Mouse (Mus musculus) myocyte (in vitro differentiated cells): Measurements from ENCODE around the gene Tmem234. TPM values are rescaled to one million over a fixed set of nuclear protein-coding genes. Genes with fewer than 3 reads are reported as not detected.

Experiments
- H3K27me3 ChIP-seq: one replicate; pipeline ENCODE4 v1.6.1; 2011; ENCODE audit not compliant: control insufficient read depth, insufficient read depth, insufficient read length
- H3K36me3 ChIP-seq: one replicate; pipeline ENCODE4 v1.6.1; 2011; ENCODE audit not compliant: control insufficient read depth, insufficient read depth
- H3K4me2 ChIP-seq: one replicate; pipeline ENCODE4 v1.6.1; 2011; ENCODE audit warnings: low read depth, control low read depth
- H3K4me3 ChIP-seq: one replicate; pipeline ENCODE4 v1.5.1; 2011; ENCODE audit warnings: mild to moderate bottlenecking, control low read depth, moderate library complexity
- H3K79me2 ChIP-seq: one replicate; pipeline ENCODE4 v1.6.1; 2011; ENCODE audit not compliant: control insufficient read depth, insufficient read depth
- H3ac ChIP-seq: one replicate; pipeline ENCODE4 v1.6.1; 2011; ENCODE audit not compliant: control insufficient read depth, insufficient read length
- CEBPB ChIP-seq: IDR thresholded peaks from 2 replicates; pipeline ENCODE4 v1.6.1; 2011; ENCODE audit warnings: mild to moderate bottlenecking, moderate library complexity; ENCODE audit not compliant: poor library complexity, insufficient read depth, severe bottlenecking
- E2F4 ChIP-seq: IDR thresholded peaks from one replicate; pipeline ENCODE4 v1.6.1; 2011; ENCODE audit warnings: mild to moderate bottlenecking, control low read depth, moderate library complexity; ENCODE audit not compliant: insufficient read depth
- MAX ChIP-seq: IDR thresholded peaks from one replicate; pipeline ENCODE4 v1.6.1; 2011; ENCODE audit warnings: low read depth, mild to moderate bottlenecking, control low read depth
- MYOD1 ChIP-seq, 3 experiments: IDR thresholded peaks; one replicate each; pipeline ENCODE4 v1.6.1; 2011; ENCODE audit warnings: control low read depth in 2 of 3, low read depth in 2 of 3, mild to moderate bottlenecking in 2 of 3, moderate library complexity in 1 of 3; ENCODE audit not compliant: insufficient read length in 2 of 3, control insufficient read depth in 1 of 3
- MYOG ChIP-seq, 3 experiments: IDR thresholded peaks; one replicate each; pipeline ENCODE4 v1.6.1; 2011; ENCODE audit warnings: control low read depth in 2 of 3, low read depth in 2 of 3, mild to moderate bottlenecking in 2 of 3; ENCODE audit not compliant: insufficient read length in 2 of 3, control insufficient read depth in 1 of 3, insufficient read depth in 1 of 3
- POLR2A ChIP-seq: IDR thresholded peaks from one replicate; pipeline ENCODE4 v1.6.1; 2011; ENCODE audit warnings: low read depth, mild to moderate bottlenecking, control low read depth, moderate library complexity; ENCODE audit not compliant: insufficient read length
- POLR2AphosphoS2 ChIP-seq: IDR thresholded peaks from one replicate; pipeline ENCODE4 v1.6.1; 2011; ENCODE audit warnings: low read depth, control low read depth; ENCODE audit not compliant: insufficient read length
- REST ChIP-seq: IDR thresholded peaks from one replicate; pipeline ENCODE4 v1.6.1; 2011; ENCODE audit warnings: mild to moderate bottlenecking, control low read depth, moderate library complexity; ENCODE audit not compliant: insufficient read depth, insufficient read length
- SRF ChIP-seq: IDR thresholded peaks from one replicate; pipeline ENCODE4 v1.6.1; 2011; ENCODE audit warnings: low read depth; ENCODE audit not compliant: control insufficient read depth, insufficient read length
- TCF12 ChIP-seq: IDR thresholded peaks from one replicate; pipeline ENCODE4 v1.6.1; 2011; ENCODE audit warnings: mild to moderate bottlenecking, control low read depth; ENCODE audit not compliant: poor library complexity, insufficient read depth, severe bottlenecking
- TCF3 ChIP-seq: IDR thresholded peaks from one replicate; pipeline ENCODE4 v1.6.1; 2011; ENCODE audit warnings: low read depth, control low read depth; ENCODE audit not compliant: insufficient read length
- USF1 ChIP-seq: IDR thresholded peaks from one replicate; pipeline ENCODE4 v1.6.1; 2011; ENCODE audit warnings: low read depth, mild to moderate bottlenecking, control low read depth, moderate library complexity
- polyA plus RNA-seq: library from polyadenylated mRNA; unstranded; fragments of >200 nt; fragmentation: generic; extraction: Trizol; gene quantifications from one replicate; pipeline ENCODE4 v1.2.1, GENCODE M21; 2012; ENCODE audit warnings: missing spikeins

Tmem234 gene
- polyA plus RNA-seq, 1 experiment, result 220 TPM

DNA sequence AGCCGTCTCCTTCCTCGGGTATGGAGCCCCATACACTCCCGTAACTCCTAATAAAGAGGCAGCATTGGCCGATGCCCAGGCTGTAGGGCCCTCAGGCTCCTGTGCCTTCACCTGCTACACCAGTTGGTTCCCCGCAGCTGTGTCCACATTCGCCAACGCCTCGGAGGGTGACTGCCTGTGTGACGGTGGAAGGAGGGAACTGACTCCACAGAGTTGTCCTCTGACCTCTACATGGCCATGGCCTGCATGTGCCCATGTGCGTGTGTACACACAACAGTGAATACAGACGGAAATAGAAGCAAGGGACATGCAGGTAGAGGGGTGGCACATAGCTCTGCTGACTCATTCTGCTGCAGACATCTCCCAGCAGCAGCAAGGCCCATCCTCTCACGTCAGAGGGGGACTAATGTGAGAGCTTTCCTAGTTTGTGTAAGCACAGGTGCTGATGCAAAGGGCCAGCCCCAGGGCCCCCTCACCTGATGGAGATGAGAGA is 8.7 kb downstream of the Tmem234 start:
- no peak overlapping the region for H3K4me3 ChIP-seq
- no peak overlapping the region for H3ac ChIP-seq
- no peak overlapping the region for H3K4me2 ChIP-seq
- H3K27me3 ChIP-seq, result no peaks in the 10 kb centered on the region
- TF ChIP-seq POLR2AphosphoS2 (peak; percentile 18), POLR2A (no peak)
- peaks cover 7% of the 10 kb centered on the region for H3K36me3 ChIP-seq
- H3K79me2 ChIP-seq, result no peaks in the 10 kb centered on the region

DNA sequence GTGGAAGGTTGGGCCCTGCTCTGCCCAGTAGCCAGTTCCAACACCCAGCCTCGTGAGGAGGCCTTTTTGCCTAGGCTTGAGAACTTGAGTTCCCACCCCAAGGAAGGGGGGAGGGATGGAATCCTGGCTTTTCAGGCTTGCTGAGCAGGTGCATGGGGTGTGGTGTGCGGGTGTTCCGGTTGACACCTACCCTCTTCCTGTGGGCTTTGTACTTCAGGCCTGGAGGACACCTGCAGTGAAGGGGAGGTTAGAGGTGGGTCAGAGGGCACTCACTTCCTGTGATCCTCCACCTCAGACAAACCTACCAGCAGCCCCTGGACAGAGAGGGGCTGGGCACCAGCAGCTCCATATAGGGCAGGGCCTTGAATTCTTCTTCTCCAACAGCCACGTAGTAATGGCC is 9.6 kb downstream of the Tmem234 start:
- Histone ChIP-seq H3K4me2 (no peak overlapping the region), H3K36me3 (peaks cover 5% of the 10 kb centered on the region), H3K27me3 (no peaks in the 10 kb centered on the region), H3K4me3 (no peak overlapping the region), H3K79me2 (no peaks in the 10 kb centered on the region), H3ac (no peak overlapping the region)
- no peak for TF ChIP-seq USF1
- TF ChIP-seq MYOD1 (IDR thresholded peaks at IDR 0.05; ENCODE audit: control insufficient read depth in 1 of 3, insufficient read length in 2 of 3, low read depth in 2 of 3), result no peak
- no peak for TF ChIP-seq MAX
- TF ChIP-seq SRF, result no peak
- no peak for TF ChIP-seq POLR2A
- TF ChIP-seq TCF3, result no peak
- TF ChIP-seq REST, result no peak
- no peak for TF ChIP-seq MYOG (IDR thresholded peaks at IDR 0.05; ENCODE audit: control insufficient read depth in 1 of 3, insufficient read depth in 1 of 3, insufficient read length in 2 of 3, low read depth in 2 of 3)
- TF ChIP-seq TCF12, result no peak
- TF ChIP-seq E2F4, result no peak
- TF ChIP-seq CEBPB, result no peak
- no peak for TF ChIP-seq POLR2AphosphoS2

DNA sequence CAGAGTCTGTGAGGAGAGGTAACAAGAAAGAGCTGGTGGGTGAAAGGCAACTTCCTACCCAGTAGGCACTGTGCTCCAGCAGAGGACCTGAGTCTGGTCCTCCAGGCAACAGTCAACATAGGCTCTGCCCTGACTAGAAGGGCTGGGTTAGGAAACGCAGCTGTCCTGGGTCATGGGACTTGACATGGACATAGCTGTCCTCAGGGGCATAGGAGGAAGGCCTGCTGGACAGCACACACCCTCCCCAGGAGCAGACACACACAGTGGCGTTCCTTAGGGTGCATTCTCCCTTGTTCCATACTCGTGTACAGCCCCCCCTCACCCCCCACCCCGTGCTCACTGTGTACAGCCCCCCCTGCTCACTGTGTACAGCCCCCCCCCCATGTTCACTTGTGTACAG is 10.0 kb downstream of the Tmem234 start:
- peaks cover 5% of the 10 kb centered on the region for H3K36me3 ChIP-seq
- no peaks in the 10 kb centered on the region for H3K79me2 ChIP-seq
- no peak overlapping the region for H3K4me2 ChIP-seq
- no peak overlapping the region for H3ac ChIP-seq
- H3K27me3 ChIP-seq, result no peaks in the 10 kb centered on the region
- H3K4me3 ChIP-seq, result no peak overlapping the region
- TF ChIP-seq TCF3, result no peak
- peak in 2 of 3 experiments; percentile 19 to 72 for TF ChIP-seq MYOG (IDR thresholded peaks at IDR 0.05; ENCODE audit: control insufficient read depth in 1 of 3, insufficient read depth in 1 of 3, insufficient read length in 2 of 3, low read depth in 2 of 3)
- no peak for TF ChIP-seq TCF12
- peak in 2 of 3 experiments; percentile 17 to 52 for TF ChIP-seq MYOD1 (IDR thresholded peaks at IDR 0.05; ENCODE audit: control insufficient read depth in 1 of 3, insufficient read length in 2 of 3, low read depth in 2 of 3)
- no peak for TF ChIP-seq SRF
- no peak for TF ChIP-seq E2F4
- TF ChIP-seq POLR2AphosphoS2, result peak; percentile 31
- no peak for TF ChIP-seq POLR2A
- no peak for TF ChIP-seq USF1

DNA sequence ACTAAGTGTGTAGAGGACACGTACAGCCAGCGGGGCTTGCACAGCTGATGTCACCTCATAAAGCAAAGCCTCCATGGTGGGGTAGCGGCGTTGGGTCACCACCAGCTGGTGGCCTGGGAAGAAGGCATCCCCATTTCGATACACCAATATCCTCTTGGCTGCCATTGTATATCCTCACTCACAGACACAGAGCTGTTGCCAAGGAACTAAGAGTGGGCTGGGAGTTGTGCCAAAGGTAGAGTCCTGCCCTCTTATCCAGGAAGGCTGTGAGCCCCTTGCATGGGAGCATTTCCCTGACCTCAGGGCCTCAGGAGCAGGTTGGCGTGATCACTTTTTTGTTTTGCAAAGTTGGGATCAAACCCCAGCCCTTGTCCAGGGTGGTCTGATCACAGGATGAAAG is 13.6 kb downstream of the Tmem234 start, which contains the start of gene Dcdc2b:
TSS of gene Dcdc2b (minus strand) at position 165 of the 400 bp plus-strand sequence.
- Histone ChIP-seq H3K36me3 (no peaks in the 10 kb centered on the region), H3K4me3 (no peak within 1 kb of the TSS), H3K79me2 (peaks cover 5% of the 10 kb centered on the region), H3ac (no peak within 1 kb of the TSS), H3K27me3 (no peaks in the 10 kb centered on the region), H3K4me2 (no peak within 1 kb of the TSS)
- peak; percentile 57 for TF ChIP-seq POLR2AphosphoS2
- TF ChIP-seq MYOG (IDR thresholded peaks at IDR 0.05; ENCODE audit: control insufficient read depth in 1 of 3, insufficient read depth in 1 of 3, insufficient read length in 2 of 3, low read depth in 2 of 3), result no peak

DNA sequence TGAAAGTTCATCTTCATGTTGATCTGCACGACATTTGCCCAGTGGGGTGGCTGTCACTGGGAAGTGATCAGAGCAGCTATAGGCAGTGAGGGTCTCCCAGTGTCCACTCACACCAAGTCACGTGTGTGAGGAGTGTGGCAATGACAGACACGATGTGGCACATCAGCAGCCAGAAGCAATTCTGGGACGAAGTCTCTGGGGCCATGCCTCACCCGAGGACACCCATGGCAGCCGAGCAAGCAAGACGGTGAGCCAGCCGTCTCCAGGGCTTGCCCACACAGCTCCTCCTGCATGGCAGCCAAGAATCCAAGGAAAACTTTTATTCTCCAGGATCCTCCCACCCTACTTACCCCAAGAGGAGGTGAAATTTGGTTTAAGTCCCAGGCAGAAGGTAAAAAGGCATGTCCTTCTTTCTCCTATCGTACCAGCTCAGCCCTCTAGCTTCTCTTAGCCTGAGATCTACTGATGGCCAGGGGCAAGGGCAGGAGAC is 15.4 kb downstream of the Tmem234 start:
- H3K79me2 ChIP-seq, result peaks cover 5% of the 10 kb centered on the region
- no peak overlapping the region for H3K4me3 ChIP-seq
- no peak overlapping the region for H3K4me2 ChIP-seq
- H3ac ChIP-seq, result no peak overlapping the region
- TF ChIP-seq E2F4 (no peak), MYOD1 (IDR thresholded peaks at IDR 0.05; ENCODE audit: control insufficient read depth in 1 of 3, insufficient read length in 2 of 3, low read depth in 2 of 3) (no peak), TCF12 (no peak), TCF3 (no peak), MAX (no peak), REST (no peak), CEBPB (no peak), USF1 (no peak), SRF (no peak), POLR2AphosphoS2 (no peak), POLR2A (no peak), MYOG (IDR thresholded peaks at IDR 0.05; ENCODE audit: control insufficient read depth in 1 of 3, insufficient read depth in 1 of 3, insufficient read length in 2 of 3, low read depth in 2 of 3) (no peak)
- no peaks in the 10 kb centered on the region for H3K27me3 ChIP-seq
- no peaks in the 10 kb centered on the region for H3K36me3 ChIP-seq
